Mouse (Mus musculus): ENCODE measurements at regions not wholly inside any gene's neighbourhood (a gene's known extent, or its start where the extent isn't known, plus 50 kb on each side); places are given as distances from the start of the nearest gene placed in this dataset.

DNA sequence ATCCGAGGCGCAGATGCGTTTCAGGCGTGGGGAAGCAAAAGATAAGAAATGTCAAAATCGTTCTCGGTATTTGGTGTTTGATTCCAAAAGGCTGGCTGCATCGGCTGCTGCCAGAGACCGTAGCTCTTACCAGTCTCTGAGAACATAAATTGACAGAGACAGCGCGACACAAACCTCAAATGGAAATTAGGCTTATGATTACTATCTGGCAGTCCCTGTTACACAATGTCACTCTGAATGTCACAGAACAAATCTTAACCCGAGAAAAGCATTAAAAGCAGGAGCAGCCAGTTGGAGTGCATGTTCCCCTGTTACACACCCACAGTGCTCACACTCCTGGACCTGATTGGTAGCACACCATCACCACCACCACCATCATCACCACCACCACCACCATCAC, 262.0 kb downstream of the Gm19410 start:
- Histone ChIP-seq H3K36me3 (ENCODE audit: insufficient read depth, low read length) (no peaks in the 10 kb centered on the region), H3K4me2 (ENCODE audit: low read length) (no peak overlapping the region), H3K9me3 (replicated peaks; ENCODE audit: low read length) (no peaks in the 10 kb centered on the region), H3K27me3 (ENCODE audit: insufficient read depth, low read length) (no peaks in the 10 kb centered on the region), H3K9ac (ENCODE audit: low read depth, low read length) (no peak overlapping the region), H3K4me1 (replicated peaks; ENCODE audit: insufficient read depth, low read length) (no peaks in the 10 kb centered on the region), H3K27ac (no peak overlapping the region), H3K4me3 (replicated peaks; ENCODE audit: low read depth, low read length) (no peak overlapping the region)
- WGBS, result 89% methylated on average over 11 of the region's 11 CpGs
- no peak for TF ChIP-seq CTCF (IDR thresholded peaks at IDR 0.05; ENCODE audit: low read depth)
- ATAC-seq (replicated peaks; ENCODE audit: low FRiP score, low read depth), result no peak
- no peak for DNase-seq (ENCODE audit: low spot score)

DNA sequence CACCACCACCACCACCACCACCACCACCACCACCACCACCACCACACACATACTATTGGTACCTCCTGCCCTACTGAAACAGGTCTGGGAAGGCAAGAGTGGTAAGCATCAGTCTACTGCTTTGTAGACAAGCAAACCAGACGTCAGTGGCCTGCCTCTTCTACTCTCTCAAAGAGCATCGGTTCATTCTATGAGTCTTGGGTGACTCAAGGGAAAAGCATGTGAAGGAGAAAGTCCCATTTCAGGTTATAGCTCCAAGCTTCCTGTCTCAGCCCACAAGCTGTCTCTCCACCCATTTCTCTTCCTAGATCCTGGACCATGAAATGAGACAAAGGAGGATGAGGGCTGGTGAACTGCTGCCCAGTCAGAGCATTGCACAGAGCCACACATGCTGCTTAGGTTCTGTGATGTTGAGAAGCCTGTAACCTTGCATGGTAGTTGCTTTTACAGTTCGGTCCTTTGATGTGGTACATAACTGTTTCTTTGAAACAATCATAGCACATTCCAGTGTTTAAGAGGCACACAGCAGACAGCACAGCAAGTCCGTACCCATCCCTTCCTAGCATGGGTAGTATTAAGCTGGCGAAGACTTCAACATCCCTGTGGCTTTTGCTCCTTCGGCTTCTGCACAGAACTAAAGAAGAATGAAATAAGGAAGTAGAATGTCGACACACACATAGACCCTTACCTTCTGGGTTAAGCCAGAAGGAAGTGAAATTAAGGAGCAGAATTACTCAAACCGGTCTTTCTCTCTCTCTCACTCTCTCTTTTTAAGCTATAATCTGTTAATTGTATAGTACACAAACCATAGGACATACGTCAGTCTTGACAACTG, 262.7 kb downstream of the Gm19410 start:
- H3K9me3 ChIP-seq (replicated peaks; ENCODE audit: low read length), result no peaks in the 10 kb centered on the region
- H3K36me3 ChIP-seq (ENCODE audit: insufficient read depth, low read length), result no peaks in the 10 kb centered on the region
- no peaks in the 10 kb centered on the region for H3K4me1 ChIP-seq (replicated peaks; ENCODE audit: insufficient read depth, low read length)
- no peak overlapping the region for H3K9ac ChIP-seq (ENCODE audit: low read depth, low read length)
- DNase-seq (ENCODE audit: low spot score) (no peak), ATAC-seq (replicated peaks; ENCODE audit: low FRiP score, low read depth) (no peak)
- no peak overlapping the region for H3K4me3 ChIP-seq (replicated peaks; ENCODE audit: low read depth, low read length)
- TF ChIP-seq CTCF (IDR thresholded peaks at IDR 0.05; ENCODE audit: low read depth), result no peak
- H3K27ac ChIP-seq, result no peak overlapping the region
- 87% methylated on average over 9 of the region's 9 CpGs for WGBS
- no peaks in the 10 kb centered on the region for H3K27me3 ChIP-seq (ENCODE audit: insufficient read depth, low read length)
- no peak overlapping the region for H3K4me2 ChIP-seq (ENCODE audit: low read length)

DNA sequence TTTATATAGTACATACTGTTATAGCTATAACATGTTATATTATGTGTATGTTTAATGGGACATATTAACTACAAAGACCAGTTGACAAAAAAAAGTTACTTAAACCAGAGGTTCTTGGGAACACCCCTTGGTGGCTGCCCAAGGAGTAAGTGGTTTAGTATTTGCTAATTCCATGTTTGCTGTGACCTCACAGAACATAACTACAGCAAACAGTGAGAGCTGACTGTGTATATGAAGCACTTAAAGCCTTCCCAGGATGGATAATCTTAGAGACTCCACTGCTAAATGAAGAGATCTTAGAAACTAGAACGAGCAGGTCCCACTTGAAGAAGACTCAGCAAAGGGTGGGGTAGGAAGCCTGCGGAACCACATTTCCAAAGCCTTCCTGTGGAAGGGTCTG, 263.9 kb downstream of the Gm19410 start:
- Histone ChIP-seq H3K9ac (ENCODE audit: low read depth, low read length) (no peak overlapping the region), H3K27ac (no peak overlapping the region), H3K9me3 (replicated peaks; ENCODE audit: low read length) (no peaks in the 10 kb centered on the region), H3K36me3 (ENCODE audit: insufficient read depth, low read length) (no peaks in the 10 kb centered on the region), H3K4me1 (replicated peaks; ENCODE audit: insufficient read depth, low read length) (no peaks in the 10 kb centered on the region), H3K4me2 (ENCODE audit: low read length) (no peak overlapping the region), H3K27me3 (ENCODE audit: insufficient read depth, low read length) (no peaks in the 10 kb centered on the region), H3K4me3 (replicated peaks; ENCODE audit: low read depth, low read length) (no peak overlapping the region)
- no peak for TF ChIP-seq CTCF (IDR thresholded peaks at IDR 0.05; ENCODE audit: low read depth)
- WGBS, result 93% methylated on average over 2 of the region's 2 CpGs
- DNase-seq (ENCODE audit: low spot score) (no peak), ATAC-seq (replicated peaks; ENCODE audit: low FRiP score, low read depth) (no peak)

DNA sequence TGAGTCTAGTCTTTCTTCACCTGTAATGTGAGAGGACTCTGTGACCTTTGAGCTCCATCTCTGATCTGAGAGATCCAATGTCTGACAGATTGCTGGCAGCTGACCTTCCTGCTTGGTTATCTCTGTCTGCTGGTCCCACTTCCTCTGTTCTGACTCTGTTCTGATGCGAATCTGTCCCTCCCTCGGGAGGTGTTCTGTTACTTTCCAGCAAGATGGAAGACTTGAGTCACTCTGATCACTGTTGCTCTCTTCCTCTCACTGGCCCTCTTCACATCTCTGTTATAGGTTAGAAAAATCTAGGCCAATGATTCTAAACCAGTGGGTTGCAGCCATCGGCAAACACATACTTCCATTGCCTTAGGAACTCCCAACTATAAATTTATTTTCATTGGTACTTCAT, 264.6 kb downstream of the Gm19410 start:
- no peaks in the 10 kb centered on the region for H3K9me3 ChIP-seq (replicated peaks; ENCODE audit: low read length)
- H3K4me3 ChIP-seq (replicated peaks; ENCODE audit: low read depth, low read length), result no peak overlapping the region
- no peaks in the 10 kb centered on the region for H3K27me3 ChIP-seq (ENCODE audit: insufficient read depth, low read length)
- H3K9ac ChIP-seq (ENCODE audit: low read depth, low read length), result no peak overlapping the region
- DNase-seq (ENCODE audit: low spot score), result no peak
- no peak overlapping the region for H3K27ac ChIP-seq
- no peaks in the 10 kb centered on the region for H3K4me1 ChIP-seq (replicated peaks; ENCODE audit: insufficient read depth, low read length)
- TF ChIP-seq CTCF (IDR thresholded peaks at IDR 0.05; ENCODE audit: low read depth), result no peak
- no peak for ATAC-seq (replicated peaks; ENCODE audit: low FRiP score, low read depth)
- no peaks in the 10 kb centered on the region for H3K36me3 ChIP-seq (ENCODE audit: insufficient read depth, low read length)
- 41% methylated on average over 3 of the region's 3 CpGs for WGBS
- H3K4me2 ChIP-seq (ENCODE audit: low read length), result no peak overlapping the region

DNA sequence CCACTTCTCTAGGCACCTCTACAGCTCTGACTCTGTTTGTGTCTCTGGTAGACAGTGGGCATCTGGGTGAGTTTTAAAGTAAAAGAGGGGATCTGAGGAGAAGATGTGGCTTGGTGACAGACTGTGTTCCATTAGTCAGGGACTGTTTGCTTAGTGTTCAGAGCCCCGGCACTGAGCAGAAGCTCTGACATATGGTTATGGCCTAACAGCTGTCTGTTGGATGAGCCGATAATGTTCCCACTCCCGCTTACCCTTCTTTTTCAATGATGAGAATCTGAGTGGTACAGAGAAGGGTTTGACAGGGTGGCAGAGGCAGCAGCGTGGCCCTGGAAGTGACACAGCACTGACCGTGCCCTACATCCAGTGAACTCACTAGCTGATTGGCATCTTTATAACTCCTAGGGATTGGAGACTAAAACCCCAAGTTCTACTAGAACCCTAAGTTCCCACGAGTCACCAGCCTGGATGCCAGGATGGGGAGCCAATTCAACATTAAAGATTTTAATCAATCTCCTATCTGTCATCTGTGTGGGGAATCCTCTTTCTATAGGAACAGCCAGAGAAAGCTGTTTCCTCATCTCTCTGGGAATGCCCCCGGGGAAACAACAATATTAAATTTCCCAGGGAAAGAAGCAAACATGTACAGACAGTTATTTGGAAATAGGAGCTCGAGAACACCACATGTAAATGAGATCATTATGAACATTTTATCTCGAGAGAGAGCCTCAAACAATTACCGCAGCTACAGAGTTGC, 266.6 kb downstream of the Gm19410 start:
- TF ChIP-seq CTCF (IDR thresholded peaks at IDR 0.05; ENCODE audit: low read depth), result no peak
- ATAC-seq (replicated peaks; ENCODE audit: low FRiP score, low read depth), result no peak
- 70% methylated on average over 10 of the region's 10 CpGs for WGBS

DNA sequence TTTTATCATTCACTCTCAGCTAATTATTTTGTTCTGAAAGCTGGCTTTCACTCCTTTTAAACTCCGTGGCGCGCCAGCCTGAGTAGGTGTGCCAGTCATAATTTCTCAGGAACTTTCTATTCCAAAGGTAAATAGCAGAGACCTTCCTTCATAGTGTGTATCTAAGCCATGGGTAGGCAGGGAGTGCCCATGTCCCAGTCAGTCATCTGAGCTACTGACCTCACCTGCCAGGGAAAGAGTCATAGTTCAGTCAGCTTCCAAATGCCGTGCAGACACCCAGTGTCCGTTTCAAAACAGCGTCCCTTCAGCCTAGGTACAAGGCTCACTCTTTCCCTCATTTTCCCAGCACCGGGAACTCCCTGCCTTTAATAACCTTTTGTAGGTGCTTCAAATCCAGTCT, 269.7 kb downstream of the Gm19410 start:
- Histone ChIP-seq H3K9me3 (replicated peaks; ENCODE audit: low read length) (no peaks in the 10 kb centered on the region), H3K9ac (ENCODE audit: low read depth, low read length) (no peak overlapping the region), H3K27ac (no peak overlapping the region), H3K4me1 (replicated peaks; ENCODE audit: insufficient read depth, low read length) (no peaks in the 10 kb centered on the region), H3K36me3 (ENCODE audit: insufficient read depth, low read length) (no peaks in the 10 kb centered on the region), H3K4me2 (ENCODE audit: low read length) (no peak overlapping the region), H3K27me3 (ENCODE audit: insufficient read depth, low read length) (no peaks in the 10 kb centered on the region), H3K4me3 (replicated peaks; ENCODE audit: low read depth, low read length) (no peak overlapping the region)
- DNase-seq (ENCODE audit: low spot score), result no peak
- WGBS, result 87% methylated on average over 7 of the region's 7 CpGs
- ATAC-seq (replicated peaks; ENCODE audit: low FRiP score, low read depth), result no peak
- TF ChIP-seq CTCF (IDR thresholded peaks at IDR 0.05; ENCODE audit: low read depth), result no peak

More for the DNA sequence above, 266.6 kb downstream of the Gm19410 start:
- no peak overlapping the region for H3K27ac ChIP-seq
- H3K9ac ChIP-seq (ENCODE audit: low read depth, low read length), result no peak overlapping the region
- no peaks in the 10 kb centered on the region for H3K9me3 ChIP-seq (replicated peaks; ENCODE audit: low read length)
- no peak overlapping the region for H3K4me2 ChIP-seq (ENCODE audit: low read length)
- no peak for DNase-seq (ENCODE audit: low spot score)
- H3K36me3 ChIP-seq (ENCODE audit: insufficient read depth, low read length), result no peaks in the 10 kb centered on the region
- no peaks in the 10 kb centered on the region for H3K27me3 ChIP-seq (ENCODE audit: insufficient read depth, low read length)
- no peak overlapping the region for H3K4me3 ChIP-seq (replicated peaks; ENCODE audit: low read depth, low read length)
- H3K4me1 ChIP-seq (replicated peaks; ENCODE audit: insufficient read depth, low read length), result no peaks in the 10 kb centered on the region

Data from kidney, postnatal 0 days (tissue).